Mouse (Mus musculus): ENCODE measurements around the gene Mast4.

- TF ChIP-seq CTCF (IDR thresholded peaks at IDR 0.05; ENCODE audit: low read depth, low read length) = no peak
- no peak for TF ChIP-seq POLR2A (IDR thresholded peaks at IDR 0.05; ENCODE audit: borderline replicate concordance, low read depth, low read length)
These were observed 108.9 kb downstream of the Mast4 start for GRCm38 (mm10) chr13:103225217-103225894.
